Mouse (Mus musculus) spleen, adult 2 months (tissue): Measurements from ENCODE around the gene AC124502.3.

ENCODE experiments used
- CTCF ChIP-seq: fragments of 200-500 bp; IDR thresholded peaks from 2 replicates; pipeline ENCODE4 v1.5.1; 2011; ENCODE audit warnings: mild to moderate bottlenecking, inconsistent platforms; ENCODE audit not compliant: insufficient read depth, insufficient read length, insufficient replicate concordance; ENCODE audit errors: extremely low read depth
- POLR2A ChIP-seq: fragments of 200-500 bp; IDR thresholded peaks from 2 replicates; pipeline ENCODE4 v1.6.1; 2011; ENCODE audit warnings: low read depth, low read length, inconsistent platforms

DNA sequence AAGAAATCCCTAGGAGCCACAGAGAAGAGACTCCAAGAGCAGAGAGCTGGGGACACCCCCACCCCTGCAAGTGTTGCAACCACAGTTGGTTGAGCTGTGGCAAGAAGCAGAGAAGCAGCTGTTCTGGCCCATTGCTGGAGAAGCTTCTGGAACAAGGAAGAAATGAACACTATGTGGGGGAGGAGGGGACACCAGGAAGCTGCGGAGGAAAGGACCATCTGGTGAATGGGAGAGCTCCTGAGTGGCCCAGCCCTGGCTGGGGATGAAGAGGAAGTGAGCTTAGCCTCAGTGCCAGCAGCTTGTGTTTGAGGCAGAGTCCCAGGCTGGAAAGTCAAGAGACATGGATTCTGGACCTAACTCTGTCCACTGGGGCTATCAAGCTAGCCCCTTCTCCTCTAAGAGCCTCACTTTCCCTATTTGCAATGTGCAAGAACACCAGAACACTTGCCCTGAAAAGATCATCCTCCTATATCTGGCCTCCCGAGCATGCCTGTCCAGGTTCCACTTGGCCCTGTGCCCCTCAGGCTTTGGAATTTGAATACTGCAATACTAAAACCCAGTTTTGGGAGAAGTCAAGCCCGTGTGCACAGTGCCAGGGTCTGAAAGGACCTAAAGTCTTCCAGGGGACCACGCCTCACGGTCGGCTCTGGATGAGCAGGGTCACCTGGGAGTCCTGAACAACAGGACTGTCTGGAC is 39.1 kb upstream of the AC124502.3 start:
- TF ChIP-seq POLR2A (no peak), CTCF (no peak)
